Mouse (Mus musculus): ENCODE measurements around the gene Gpsm3. TPM values are rescaled to one million over a fixed set of nuclear protein-coding genes. Genes with fewer than 3 reads are reported as not detected.

The Gpsm3 gene
- polyA plus RNA-seq, 1 experiment from 2014 or later, result 19.3 TPM

DNA sequence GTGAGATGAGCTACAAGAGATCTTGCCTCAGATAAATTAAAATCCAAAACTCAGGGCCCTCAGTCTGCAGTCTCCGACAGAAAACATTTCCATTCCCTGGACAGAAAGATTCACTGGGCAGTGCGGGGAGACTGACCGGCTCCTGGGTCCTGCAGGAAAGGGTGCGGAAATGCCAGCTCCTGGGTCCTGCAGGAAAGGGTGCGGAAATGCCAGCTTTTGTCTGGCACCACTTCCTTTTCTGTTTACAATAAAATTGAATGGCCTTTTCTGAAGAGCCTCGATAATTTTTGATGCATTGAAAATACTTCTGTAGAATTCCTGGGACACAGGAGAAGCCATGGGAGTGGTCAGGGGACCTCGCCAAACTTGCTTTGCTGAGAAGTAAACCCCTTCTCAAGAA is 30.5 kb upstream of the Gpsm3 start:
- Histone ChIP-seq H3K27me3 (ENCODE audit: control insufficient read depth, insufficient read depth, low read length) (no peaks in the 10 kb centered on the region), H3K4me1 (ENCODE audit: control insufficient read depth, insufficient read depth, low read length) (peaks cover under 1% of the 10 kb centered on the region; the same call in 1 of the 2 replicates), H3K27ac (ENCODE audit: low read depth, low read length) (no peak overlapping the region), H3K4me3 (ENCODE audit: low read length) (no peak overlapping the region), H3K9ac (ENCODE audit: low read depth, low read length) (no peak overlapping the region), H3K4me2 (replicated peaks; ENCODE audit: low read depth, low read length) (no peak overlapping the region), H3K9me3 (ENCODE audit: control insufficient read depth, low read length) (no peaks in the 10 kb centered on the region), H3K36me3 (ENCODE audit: control insufficient read depth, insufficient read depth, low read length) (no peaks in the 10 kb centered on the region)
- no peak for ATAC-seq (ENCODE audit: low FRiP score, low TSS enrichment)
- WGBS, result 87% methylated on average over 7 of the region's 7 CpGs

DNA sequence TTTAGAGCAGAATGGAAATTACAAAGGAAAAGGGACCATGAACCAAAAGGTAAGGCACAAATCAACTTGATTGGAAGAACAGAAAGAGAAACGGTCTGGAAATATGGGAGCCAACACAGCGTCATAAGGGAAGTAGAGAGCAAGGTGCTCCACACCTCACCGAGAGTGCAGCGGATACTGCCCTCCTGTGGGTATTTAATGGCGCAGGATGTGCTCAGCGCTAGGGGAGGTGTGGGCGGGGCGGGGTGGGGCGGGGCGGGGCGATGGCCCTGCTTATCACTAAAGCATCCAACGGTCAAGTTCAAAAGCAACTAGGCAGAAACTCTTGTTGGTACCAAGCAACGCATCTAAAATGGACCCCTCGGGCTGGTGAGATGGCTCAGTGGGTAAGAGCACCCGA is 29.7 kb upstream of the Gpsm3 start:
- WGBS, result 27% methylated on average over 15 of the region's 15 CpGs
- Histone ChIP-seq H3K4me1 (ENCODE audit: control insufficient read depth, insufficient read depth, low read length) (peaks cover 8% of the 10 kb centered on the region), H3K9ac (ENCODE audit: low read depth, low read length) (no peak overlapping the region), H3K27ac (ENCODE audit: low read depth, low read length) (no peak overlapping the region), H3K4me2 (replicated peaks; ENCODE audit: low read depth, low read length) (no peak overlapping the region), H3K9me3 (ENCODE audit: control insufficient read depth, low read length) (no peaks in the 10 kb centered on the region), H3K27me3 (ENCODE audit: control insufficient read depth, insufficient read depth, low read length) (no peaks in the 10 kb centered on the region), H3K36me3 (ENCODE audit: control insufficient read depth, insufficient read depth, low read length) (no peaks in the 10 kb centered on the region), H3K4me3 (ENCODE audit: low read length) (no peak overlapping the region)
- no peak for ATAC-seq (ENCODE audit: low FRiP score, low TSS enrichment)

DNA sequence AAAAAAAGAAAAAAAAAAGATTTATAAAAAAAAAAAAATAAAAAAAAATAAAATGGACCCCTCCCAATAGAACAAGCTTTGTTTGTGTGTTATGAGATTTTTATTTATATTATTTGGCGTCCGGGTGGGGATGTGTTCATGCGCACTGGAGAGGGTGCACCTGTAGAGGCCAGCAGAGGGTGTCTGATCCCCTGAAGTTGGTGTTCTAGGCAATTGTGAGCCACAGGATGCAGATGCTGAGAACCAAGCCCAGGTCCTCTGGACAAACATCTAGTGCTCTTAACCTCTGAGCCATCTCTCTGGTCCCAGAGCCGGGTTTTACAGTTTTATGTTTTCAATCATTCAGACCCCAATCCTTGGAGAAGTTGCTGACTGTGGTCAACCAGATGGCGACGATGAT is 29.2 kb upstream of the Gpsm3 start:
- Histone ChIP-seq H3K4me1 (ENCODE audit: control insufficient read depth, insufficient read depth, low read length) (peaks cover 8% of the 10 kb centered on the region), H3K9ac (ENCODE audit: low read depth, low read length) (no peak overlapping the region), H3K4me3 (ENCODE audit: low read length) (no peak overlapping the region), H3K27me3 (ENCODE audit: control insufficient read depth, insufficient read depth, low read length) (no peaks in the 10 kb centered on the region), H3K4me2 (replicated peaks; ENCODE audit: low read depth, low read length) (no peak overlapping the region), H3K9me3 (ENCODE audit: control insufficient read depth, low read length) (no peaks in the 10 kb centered on the region), H3K27ac (ENCODE audit: low read depth, low read length) (no peak overlapping the region), H3K36me3 (ENCODE audit: control insufficient read depth, insufficient read depth, low read length) (no peaks in the 10 kb centered on the region)
- no peak for ATAC-seq (ENCODE audit: low FRiP score, low TSS enrichment)
- WGBS, result 91% methylated on average over 6 of the region's 6 CpGs

GRCm38 (mm10) chr17:34561200-34561599 is 28.4 kb upstream of the Gpsm3 start:
- Histone ChIP-seq H3K27me3 (ENCODE audit: control insufficient read depth, insufficient read depth, low read length) (no peaks in the 10 kb centered on the region), H3K4me1 (ENCODE audit: control insufficient read depth, insufficient read depth, low read length) (peaks cover 8% of the 10 kb centered on the region), H3K27ac (ENCODE audit: low read depth, low read length) (peak overlapping the region; percentile 30; the same call in 1 of the 2 replicates), H3K9me3 (ENCODE audit: control insufficient read depth, low read length) (no peaks in the 10 kb centered on the region), H3K4me2 (replicated peaks; ENCODE audit: low read depth, low read length) (no peak overlapping the region), H3K4me3 (ENCODE audit: low read length) (no peak overlapping the region), H3K36me3 (ENCODE audit: control insufficient read depth, insufficient read depth, low read length) (no peaks in the 10 kb centered on the region), H3K9ac (ENCODE audit: low read depth, low read length) (no peak overlapping the region)
- 49% methylated on average over 8 of the region's 8 CpGs for WGBS
- no peak for ATAC-seq (ENCODE audit: low FRiP score, low TSS enrichment)

- Histone ChIP-seq H3K4me3 (ENCODE audit: low read length) (no peak overlapping the region), H3K4me2 (replicated peaks; ENCODE audit: low read depth, low read length) (no peak overlapping the region), H3K27ac (ENCODE audit: low read depth, low read length) (no peak overlapping the region), H3K4me1 (ENCODE audit: control insufficient read depth, insufficient read depth, low read length) (peaks cover 8% of the 10 kb centered on the region), H3K27me3 (ENCODE audit: control insufficient read depth, insufficient read depth, low read length) (no peaks in the 10 kb centered on the region), H3K36me3 (ENCODE audit: control insufficient read depth, insufficient read depth, low read length) (no peaks in the 10 kb centered on the region), H3K9ac (ENCODE audit: low read depth, low read length) (no peak overlapping the region), H3K9me3 (ENCODE audit: control insufficient read depth, low read length) (no peaks in the 10 kb centered on the region)
- 67% methylated on average over 3 of the region's 3 CpGs for WGBS
- no peak for ATAC-seq (ENCODE audit: low FRiP score, low TSS enrichment)
These were observed 27.0 kb upstream of the Gpsm3 start for GRCm38 (mm10) chr17:34562595-34562994.

DNA sequence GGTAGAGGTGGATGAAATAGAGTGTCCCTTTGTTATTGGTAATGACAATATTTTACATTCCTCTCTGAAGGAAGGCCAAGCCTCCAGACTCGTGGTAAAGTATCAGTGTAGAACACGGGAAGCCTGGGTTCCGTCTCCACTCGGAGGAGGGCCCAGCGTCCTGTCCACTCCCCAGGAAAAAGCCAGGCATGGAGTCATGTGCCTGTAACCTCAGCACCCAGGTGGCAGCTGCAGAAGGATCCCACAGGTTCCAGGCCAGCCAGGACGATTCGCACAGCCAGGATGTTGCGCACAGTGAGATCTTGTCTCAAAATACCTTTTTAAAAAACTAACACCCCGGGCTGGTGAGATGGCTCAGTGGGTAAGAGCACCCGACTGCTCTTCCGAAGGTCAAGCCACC is 26.3 kb upstream of the Gpsm3 start:
- Histone ChIP-seq H3K9ac (ENCODE audit: low read depth, low read length) (no peak overlapping the region), H3K4me3 (ENCODE audit: low read length) (no peak overlapping the region), H3K36me3 (ENCODE audit: control insufficient read depth, insufficient read depth, low read length) (no peaks in the 10 kb centered on the region), H3K9me3 (ENCODE audit: control insufficient read depth, low read length) (no peaks in the 10 kb centered on the region), H3K4me2 (replicated peaks; ENCODE audit: low read depth, low read length) (no peak overlapping the region), H3K27ac (ENCODE audit: low read depth, low read length) (no peak overlapping the region), H3K27me3 (ENCODE audit: control insufficient read depth, insufficient read depth, low read length) (no peaks in the 10 kb centered on the region), H3K4me1 (ENCODE audit: control insufficient read depth, insufficient read depth, low read length) (peaks cover 8% of the 10 kb centered on the region)
- WGBS, result 58% methylated on average over 11 of the region's 11 CpGs
- ATAC-seq (ENCODE audit: low FRiP score, low TSS enrichment), result no peak

DNA sequence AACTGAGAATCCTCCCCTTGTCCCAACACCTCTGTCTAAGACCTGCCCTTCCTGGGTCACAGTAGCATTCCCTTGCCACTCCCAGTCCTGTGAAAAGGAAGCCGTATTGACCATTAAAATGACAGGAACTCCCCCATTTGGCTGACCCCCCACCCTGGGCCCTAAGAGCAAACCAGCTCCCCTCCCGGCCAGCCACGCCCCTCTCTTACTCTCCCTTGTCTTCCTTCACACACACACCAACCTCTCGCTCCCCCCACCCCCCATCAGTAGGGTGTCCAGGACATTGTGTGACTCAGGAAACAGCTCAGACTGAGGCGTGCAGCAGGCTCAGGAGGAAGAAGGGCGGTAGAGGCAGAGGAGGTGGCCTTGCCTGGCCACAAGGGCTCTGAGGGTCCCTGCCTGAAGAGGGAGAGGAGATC is 25.6 kb upstream of the Gpsm3 start, which contains the start of gene Notch4:
Gene Notch4, plus strand, starts transcription at position 266 of the 419 bp plus-strand sequence.
- H3K27me3 ChIP-seq (ENCODE audit: control insufficient read depth, insufficient read depth, low read length), result no peaks in the 10 kb centered on the region
- 7% methylated on average over 6 of the region's 6 CpGs for WGBS
- H3K9me3 ChIP-seq (ENCODE audit: control insufficient read depth, low read length), result no peaks in the 10 kb centered on the region
- peaks cover 8% of the 10 kb centered on the region for H3K4me1 ChIP-seq (ENCODE audit: control insufficient read depth, insufficient read depth, low read length)
- H3K4me3 ChIP-seq (ENCODE audit: low read length), result peak within 1 kb of the TSS; percentile 18; the same call in 1 of the 2 replicates
- ATAC-seq (ENCODE audit: low FRiP score, low TSS enrichment), result peak; percentile 66; the same call in 1 of the 2 replicates
- H3K9ac ChIP-seq (ENCODE audit: low read depth, low read length), result peak within 1 kb of the TSS; percentile 42
- peak within 1 kb of the TSS; percentile 32; the same call in 1 of the 2 replicates for H3K4me2 ChIP-seq (replicated peaks; ENCODE audit: low read depth, low read length)
- H3K27ac ChIP-seq (ENCODE audit: low read depth, low read length), result peak within 1 kb of the TSS; percentile 72
- no peaks in the 10 kb centered on the region for H3K36me3 ChIP-seq (ENCODE audit: control insufficient read depth, insufficient read depth, low read length)

- Histone ChIP-seq H3K9ac (ENCODE audit: low read depth, low read length) (peak overlapping the region; percentile 42), H3K4me2 (replicated peaks; ENCODE audit: low read depth, low read length) (peak overlapping the region; percentile 32; the same call in 1 of the 2 replicates), H3K36me3 (ENCODE audit: control insufficient read depth, insufficient read depth, low read length) (no peaks in the 10 kb centered on the region), H3K9me3 (ENCODE audit: control insufficient read depth, low read length) (no peaks in the 10 kb centered on the region), H3K27ac (ENCODE audit: low read depth, low read length) (peak overlapping the region; percentile 72), H3K4me3 (ENCODE audit: low read length) (peak overlapping the region; percentile 18; the same call in 1 of the 2 replicates), H3K27me3 (ENCODE audit: control insufficient read depth, insufficient read depth, low read length) (no peaks in the 10 kb centered on the region), H3K4me1 (ENCODE audit: control insufficient read depth, insufficient read depth, low read length) (peaks cover 8% of the 10 kb centered on the region)
- WGBS, result 29% methylated on average over 3 of the region's 3 CpGs
- ATAC-seq (ENCODE audit: low FRiP score, low TSS enrichment), result peak; percentile 34; the same call in 1 of the 2 replicates
These were observed 24.8 kb upstream of the Gpsm3 start for GRCm38 (mm10) chr17:34564796-34565195.

GRCm38 (mm10) chr17:34567311-34567710 is 22.3 kb upstream of the Gpsm3 start:
- WGBS, result 60% methylated on average over 9 of the region's 9 CpGs

More at GRCm38 (mm10) chr17:34567311-34567710, 22.3 kb upstream of the Gpsm3 start:
- H3K4me3 ChIP-seq (ENCODE audit: low read length), result no peak overlapping the region
- no peaks in the 10 kb centered on the region for H3K9me3 ChIP-seq (ENCODE audit: control insufficient read depth, low read length)
- no peak overlapping the region for H3K27ac ChIP-seq (ENCODE audit: low read depth, low read length)
- H3K4me1 ChIP-seq (ENCODE audit: control insufficient read depth, insufficient read depth, low read length), result peaks cover 8% of the 10 kb centered on the region
- H3K27me3 ChIP-seq (ENCODE audit: control insufficient read depth, insufficient read depth, low read length), result no peaks in the 10 kb centered on the region
- H3K4me2 ChIP-seq (replicated peaks; ENCODE audit: low read depth, low read length), result no peak overlapping the region
- H3K9ac ChIP-seq (ENCODE audit: low read depth, low read length), result no peak overlapping the region
- no peaks in the 10 kb centered on the region for H3K36me3 ChIP-seq (ENCODE audit: control insufficient read depth, insufficient read depth, low read length)
- ATAC-seq (ENCODE audit: low FRiP score, low TSS enrichment), result no peak
